Mouse (Mus musculus): Measurements from ENCODE around the gene Ccdc190.

Ccdc190 gene

GRCm38 (mm10) chr1:169928454-169928971 lies at the start of gene Ccdc190:
Ccdc190 (plus strand) TSS chr1:169928648.
- DNase-seq (ENCODE audit: low spot score in 2 of 2) = peak; percentile 61 to 77

GRCm38 (mm10) chr1:169879060-169879459 lies 49.4 kb upstream of the Ccdc190 start:
- DNase-seq (ENCODE audit: low spot score in 2 of 2) = no peak

- no peak for DNase-seq (ENCODE audit: low spot score in 2 of 2)
Measured at GRCm38 (mm10) chr1:169880181-169880580, 48.3 kb upstream of the Ccdc190 start.

GRCm38 (mm10) chr1:169883081-169883565 lies 45.3 kb upstream of the Ccdc190 start:
- peak; percentile 60 to 71 for DNase-seq (ENCODE audit: low spot score in 2 of 2)

GRCm38 (mm10) chr1:169889250-169889649 lies 39.2 kb upstream of the Ccdc190 start:
- no peak for DNase-seq (ENCODE audit: low spot score in 2 of 2)

GRCm38 (mm10) chr1:169893976-169894375 lies 34.5 kb upstream of the Ccdc190 start:
- DNase-seq (ENCODE audit: low spot score in 2 of 2) = no peak

GRCm38 (mm10) chr1:169895686-169896085 lies 32.8 kb upstream of the Ccdc190 start:
- DNase-seq (ENCODE audit: low spot score in 2 of 2) = peak; percentile 41 to 56

DNA sequence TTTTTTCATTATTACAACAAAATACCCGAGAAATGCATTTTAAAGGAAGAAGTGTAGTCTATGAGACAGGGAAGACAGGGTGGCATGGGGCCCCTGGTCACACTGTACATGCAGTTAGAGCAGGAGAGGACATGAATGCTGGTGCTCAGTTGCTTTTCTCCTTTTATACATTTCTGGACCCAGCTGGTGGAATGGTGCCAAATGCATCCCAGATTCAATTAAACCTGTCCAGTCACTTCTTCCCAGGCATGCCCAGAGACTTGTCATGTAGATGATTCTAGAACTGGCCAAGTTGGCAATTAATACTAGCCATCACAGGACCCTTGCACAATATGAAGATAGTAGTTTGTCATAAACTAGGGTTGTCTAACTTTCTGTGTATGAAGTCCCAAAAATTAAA lies 30.5 kb upstream of the Ccdc190 start:
- peak in 1 of 2 experiments; percentile 22 for DNase-seq (ENCODE audit: low spot score in 2 of 2)

GRCm38 (mm10) chr1:169898607-169899006 lies 29.8 kb upstream of the Ccdc190 start:
- peak in 1 of 2 experiments; percentile 16 for DNase-seq (ENCODE audit: low spot score in 2 of 2)

DNA sequence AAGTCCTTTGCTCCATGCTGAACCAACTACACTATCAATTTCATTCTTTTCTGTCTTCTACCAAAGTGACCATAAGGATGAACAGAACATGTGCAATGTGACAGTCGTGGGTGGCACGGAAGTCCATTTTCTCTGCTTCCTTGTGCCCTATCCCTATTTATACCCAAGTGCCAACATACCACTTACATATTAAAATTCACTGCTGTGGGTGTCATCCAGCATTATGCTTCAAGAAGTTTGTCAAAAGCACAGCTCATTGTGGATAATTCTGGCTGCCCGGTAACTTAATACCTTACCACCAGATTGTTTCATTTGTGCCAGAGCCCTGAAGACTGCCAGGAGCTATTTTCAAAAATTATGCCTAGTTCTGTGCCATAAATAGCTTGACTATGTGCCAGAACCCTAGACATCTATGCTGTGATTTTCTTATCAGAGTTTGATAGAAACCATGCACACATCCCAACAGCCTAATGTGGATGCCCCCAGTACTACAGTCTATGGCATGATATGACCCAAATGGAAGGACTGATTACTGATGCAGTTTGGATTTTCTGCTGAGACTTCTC lies 27.6 kb upstream of the Ccdc190 start:
- DNase-seq (ENCODE audit: low spot score in 2 of 2) = no peak

DNA sequence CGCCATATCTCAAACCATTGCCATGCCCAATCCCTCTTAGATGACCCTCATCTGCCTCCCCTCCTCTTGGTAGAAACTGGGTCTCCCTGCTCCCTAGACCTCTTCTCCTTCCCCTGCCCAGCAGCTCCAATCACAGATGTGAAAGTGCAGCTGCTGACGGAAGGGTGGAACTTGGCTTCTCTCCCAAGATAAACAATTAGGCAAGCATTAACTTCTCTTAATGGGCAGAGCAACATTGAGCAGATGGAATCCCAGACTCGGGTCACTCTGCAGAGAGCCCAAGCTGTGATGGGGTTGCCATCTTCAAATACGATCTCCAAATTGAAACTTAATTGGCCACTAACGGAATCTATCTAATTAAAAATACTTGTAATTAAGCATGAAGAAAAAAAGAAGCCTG lies 19.3 kb upstream of the Ccdc190 start:
- DNase-seq (ENCODE audit: low spot score in 2 of 2) = no peak

GRCm38 (mm10) chr1:169909659-169910058 lies 18.8 kb upstream of the Ccdc190 start:
- DNase-seq (ENCODE audit: low spot score in 2 of 2) = no peak

DNA sequence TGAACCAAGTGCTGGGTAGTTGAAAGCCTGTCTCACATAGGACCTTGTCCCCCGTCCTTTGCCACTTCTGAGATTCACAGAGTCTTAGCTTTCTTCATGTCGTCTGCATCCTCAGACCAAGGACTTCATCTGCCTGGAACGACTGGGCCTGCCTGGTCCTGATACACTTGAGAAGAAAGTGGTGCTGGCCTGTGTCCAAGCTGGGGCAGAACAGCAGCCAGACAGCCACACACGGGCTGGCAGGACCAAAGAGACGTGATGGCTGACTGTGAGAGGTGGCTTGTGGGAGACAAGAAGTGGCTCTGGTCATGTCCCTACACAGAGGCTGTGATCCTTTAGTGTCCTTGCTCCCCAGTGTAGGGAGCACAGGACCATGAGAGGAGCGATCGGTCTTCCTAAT lies 17.7 kb upstream of the Ccdc190 start:
- peak in 1 of 2 experiments; percentile 24 for DNase-seq (ENCODE audit: low spot score in 2 of 2)

DNA sequence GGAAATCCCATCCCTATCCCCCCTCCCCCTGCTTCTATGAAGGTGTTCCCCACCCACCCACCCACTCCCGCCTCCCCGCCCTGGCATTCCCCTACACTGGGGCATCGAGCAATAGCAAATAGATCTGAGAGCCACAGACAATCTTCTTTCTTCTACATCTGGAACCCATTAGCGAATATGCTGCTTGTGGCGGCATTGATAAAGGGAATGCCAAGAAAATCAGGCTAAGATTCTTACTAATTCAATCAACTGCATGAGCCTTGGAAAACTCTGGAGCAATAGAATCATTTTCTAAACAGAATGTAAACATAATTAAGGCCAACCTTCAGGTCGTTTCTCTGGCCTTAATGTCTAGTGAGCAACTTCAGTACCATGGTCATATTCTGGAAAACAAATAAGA lies 16.9 kb upstream of the Ccdc190 start:
- no peak for DNase-seq (ENCODE audit: low spot score in 2 of 2)

- peak in 1 of 2 experiments; percentile 27 for DNase-seq (ENCODE audit: low spot score in 2 of 2)
Measured at GRCm38 (mm10) chr1:169916659-169917058, 11.8 kb upstream of the Ccdc190 start.

DNA sequence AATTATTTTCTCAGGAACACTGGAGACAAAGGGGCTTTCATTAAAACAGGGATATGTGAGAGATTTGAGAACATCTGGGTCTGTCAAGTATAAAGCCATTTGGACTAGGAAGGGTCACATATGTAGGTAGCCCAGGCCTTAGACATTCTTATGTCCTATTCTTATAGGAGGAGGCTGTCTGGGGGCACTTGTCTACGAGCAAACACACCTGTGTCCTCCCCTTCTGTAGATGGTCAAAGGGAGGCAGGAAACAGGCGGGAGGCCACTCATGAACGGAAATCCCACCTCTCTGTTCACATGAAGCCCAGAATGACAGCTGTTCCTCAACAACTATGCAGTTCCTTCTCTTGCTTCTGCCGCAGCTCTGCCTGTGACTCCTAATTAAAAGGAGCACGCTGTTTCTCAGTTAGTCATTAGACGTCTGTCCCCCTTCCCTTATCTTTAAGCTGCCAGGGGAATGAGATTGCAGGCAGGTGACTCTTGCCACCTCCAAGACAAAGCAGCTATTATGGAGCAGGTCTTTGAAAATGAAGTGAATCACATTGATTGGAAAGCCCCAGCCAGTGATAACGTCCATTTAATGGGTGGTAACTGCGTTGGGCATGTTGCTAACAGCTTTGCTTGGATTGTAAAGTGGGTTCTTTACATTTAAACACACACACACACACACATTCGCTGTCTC lies 11.2 kb upstream of the Ccdc190 start:
- peak in 1 of 2 experiments; percentile 17 for DNase-seq (ENCODE audit: low spot score in 2 of 2)

DNA sequence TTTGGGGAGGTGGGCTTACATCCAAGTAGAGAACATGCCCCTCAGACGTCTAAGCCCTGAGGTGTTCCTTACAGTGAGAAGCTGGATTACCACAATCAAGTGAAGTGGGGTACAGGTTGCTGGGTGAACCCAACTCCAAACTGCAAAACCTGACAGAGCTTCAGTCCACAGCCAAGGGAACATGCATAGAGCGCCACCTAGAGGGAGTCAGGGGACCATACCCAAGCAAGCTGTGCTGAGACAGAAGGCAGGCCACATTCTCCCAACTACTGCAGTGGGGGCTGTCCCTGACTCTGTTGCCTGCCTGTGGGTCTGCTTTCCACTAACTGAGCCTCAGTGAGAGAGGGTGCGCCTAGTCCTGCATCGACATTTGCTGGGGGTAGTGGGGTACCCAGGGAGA lies 10.4 kb upstream of the Ccdc190 start:
- peak; percentile 84 to 85 for DNase-seq (ENCODE audit: low spot score in 2 of 2)

GRCm38 (mm10) chr1:169919211-169919610 lies 9.2 kb upstream of the Ccdc190 start:
- peak; percentile 75 to 88 for DNase-seq (ENCODE audit: low spot score in 2 of 2)

GRCm38 (mm10) chr1:169921710-169922211 lies 6.7 kb upstream of the Ccdc190 start:
- DNase-seq (ENCODE audit: low spot score in 2 of 2) = peak in 1 of 2 experiments; percentile 52

GRCm38 (mm10) chr1:169924567-169924966 lies 3.9 kb upstream of the Ccdc190 start:
- DNase-seq (ENCODE audit: low spot score in 2 of 2) = no peak

- no peak for DNase-seq (ENCODE audit: low spot score in 2 of 2)
Measured at GRCm38 (mm10) chr1:169927753-169928369, 587 bp upstream of the Ccdc190 start.

DNA sequence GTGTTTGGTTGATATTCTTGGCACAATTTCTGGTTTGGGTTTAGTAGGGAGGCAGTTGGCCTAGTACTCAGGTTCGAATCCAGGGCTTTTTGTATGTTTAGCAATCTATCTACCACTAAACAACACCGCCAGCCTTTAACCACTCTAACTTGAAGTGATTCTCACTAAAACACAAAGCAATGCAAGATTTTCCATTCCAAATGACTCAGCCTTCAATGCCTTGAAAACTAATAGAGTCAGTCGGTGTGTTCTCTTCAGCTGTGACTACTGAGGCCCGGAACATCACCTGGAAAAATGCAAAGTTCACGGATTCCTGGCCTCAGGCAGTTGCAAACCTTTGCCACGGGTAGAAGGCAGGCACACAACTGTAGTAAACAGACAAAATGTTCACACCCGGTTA lies 3.2 kb downstream of the Ccdc190 start:
- no peak for DNase-seq (ENCODE audit: low spot score in 2 of 2)
